Mouse (Mus musculus): ENCODE measurements around the gene Syn3. TPM values are rescaled to one million over a fixed set of nuclear protein-coding genes. Genes with fewer than 3 reads are reported as not detected.

Gene Syn3
- polyA plus RNA-seq, 1 experiment from 2014 or later = 44.1 TPM

- Histone ChIP-seq H3K36me3 (ENCODE audit: control insufficient read depth, insufficient read depth, low read length) (peaks cover 7% of the 10 kb centered on the region), H3K9me3 (ENCODE audit: control insufficient read depth, low read length) (no peaks in the 10 kb centered on the region), H3K4me2 (ENCODE audit: low read depth, low read length) (no peak overlapping the region), H3K27me3 (ENCODE audit: control insufficient read depth, insufficient read depth, low read length) (no peaks in the 10 kb centered on the region), H3K4me1 (ENCODE audit: control insufficient read depth, insufficient read depth, low read length) (no peaks in the 10 kb centered on the region), H3K9ac (replicated peaks; ENCODE audit: low read depth, low read length) (no peak overlapping the region), H3K27ac (ENCODE audit: low read depth, low read length) (no peak overlapping the region), H3K4me3 (ENCODE audit: low read depth, low read length) (no peak overlapping the region)
- WGBS = 70% methylated on average over 2 of the region's 2 CpGs
- ATAC-seq (ENCODE audit: low read depth) = no peak
These were observed 441.0 kb downstream of the Syn3 start for GRCm38 (mm10) chr10:86057712-86058111.

GRCm38 (mm10) chr10:86057286-86057685 is 441.4 kb downstream of the Syn3 start:
- Histone ChIP-seq H3K27me3 (ENCODE audit: control insufficient read depth, insufficient read depth, low read length) (no peaks in the 10 kb centered on the region), H3K4me2 (ENCODE audit: low read depth, low read length) (no peak overlapping the region), H3K9me3 (ENCODE audit: control insufficient read depth, low read length) (no peaks in the 10 kb centered on the region), H3K27ac (ENCODE audit: low read depth, low read length) (no peak overlapping the region), H3K4me1 (ENCODE audit: control insufficient read depth, insufficient read depth, low read length) (no peaks in the 10 kb centered on the region), H3K9ac (replicated peaks; ENCODE audit: low read depth, low read length) (no peak overlapping the region), H3K36me3 (ENCODE audit: control insufficient read depth, insufficient read depth, low read length) (peaks cover 7% of the 10 kb centered on the region), H3K4me3 (ENCODE audit: low read depth, low read length) (no peak overlapping the region)
- no peak for ATAC-seq (ENCODE audit: low read depth)
- 88% methylated on average over 11 of the region's 11 CpGs for WGBS

DNA sequence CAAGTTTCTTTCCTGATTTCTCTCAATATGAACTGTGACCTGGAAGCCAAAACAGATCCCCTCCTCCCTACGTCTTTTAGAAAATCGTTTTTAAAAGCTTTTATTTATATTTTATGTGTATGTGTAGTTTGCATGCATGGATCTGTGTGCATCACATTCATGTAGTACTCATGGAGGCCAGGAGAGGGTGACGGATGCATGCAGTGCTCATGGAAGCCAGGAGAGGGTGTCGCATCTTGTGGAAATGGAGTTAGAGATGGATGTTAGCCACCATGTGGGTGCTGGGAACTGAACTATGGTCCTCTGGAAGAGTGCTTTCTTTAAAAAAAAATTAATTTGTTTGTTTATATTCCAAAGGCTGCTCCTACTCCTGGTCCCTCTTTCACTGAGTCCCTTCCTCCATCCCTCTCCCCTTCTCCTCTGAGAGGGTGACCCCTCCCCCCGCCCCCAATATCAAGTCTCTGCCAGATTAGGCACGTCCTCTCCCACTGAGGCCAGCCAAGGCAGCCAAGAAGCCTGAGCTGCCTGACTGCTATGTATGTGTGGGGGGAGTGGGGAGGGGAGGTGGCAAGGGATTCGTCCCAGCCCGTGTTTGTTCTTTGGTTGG is 442.3 kb downstream of the Syn3 start:
- H3K27ac ChIP-seq (ENCODE audit: low read depth, low read length) = no peak overlapping the region
- H3K36me3 ChIP-seq (ENCODE audit: control insufficient read depth, insufficient read depth, low read length) = peaks cover 7% of the 10 kb centered on the region
- no peaks in the 10 kb centered on the region for H3K9me3 ChIP-seq (ENCODE audit: control insufficient read depth, low read length)
- H3K4me3 ChIP-seq (ENCODE audit: low read depth, low read length) = no peak overlapping the region
- no peak for ATAC-seq (ENCODE audit: low read depth)
- H3K9ac ChIP-seq (replicated peaks; ENCODE audit: low read depth, low read length) = no peak overlapping the region
- 88% methylated on average over 8 of the region's 8 CpGs for WGBS
- H3K4me1 ChIP-seq (ENCODE audit: control insufficient read depth, insufficient read depth, low read length) = no peaks in the 10 kb centered on the region
- no peaks in the 10 kb centered on the region for H3K27me3 ChIP-seq (ENCODE audit: control insufficient read depth, insufficient read depth, low read length)
- no peak overlapping the region for H3K4me2 ChIP-seq (ENCODE audit: low read depth, low read length)

- H3K4me2 ChIP-seq (ENCODE audit: low read depth, low read length) = no peak overlapping the region
- H3K9ac ChIP-seq (replicated peaks; ENCODE audit: low read depth, low read length) = no peak overlapping the region
- no peaks in the 10 kb centered on the region for H3K27me3 ChIP-seq (ENCODE audit: control insufficient read depth, insufficient read depth, low read length)
- peaks cover 7% of the 10 kb centered on the region for H3K36me3 ChIP-seq (ENCODE audit: control insufficient read depth, insufficient read depth, low read length)
- no peak overlapping the region for H3K27ac ChIP-seq (ENCODE audit: low read depth, low read length)
- H3K4me1 ChIP-seq (ENCODE audit: control insufficient read depth, insufficient read depth, low read length) = no peaks in the 10 kb centered on the region
- no peaks in the 10 kb centered on the region for H3K9me3 ChIP-seq (ENCODE audit: control insufficient read depth, low read length)
- no peak overlapping the region for H3K4me3 ChIP-seq (ENCODE audit: low read depth, low read length)
- no peak for ATAC-seq (ENCODE audit: low read depth)
- WGBS = 82% methylated on average over 10 of the region's 10 CpGs
These were observed 445.7 kb downstream of the Syn3 start for GRCm38 (mm10) chr10:86052818-86053522.

GRCm38 (mm10) chr10:86050522-86050921 is 448.2 kb downstream of the Syn3 start:
- 20% methylated on average over 2 of the region's 2 CpGs for WGBS
- H3K36me3 ChIP-seq (ENCODE audit: control insufficient read depth, insufficient read depth, low read length) = no peaks in the 10 kb centered on the region; the same call in 1 of the 2 replicates
- no peak overlapping the region for H3K27ac ChIP-seq (ENCODE audit: low read depth, low read length)
- no peaks in the 10 kb centered on the region for H3K27me3 ChIP-seq (ENCODE audit: control insufficient read depth, insufficient read depth, low read length)
- no peak overlapping the region for H3K4me3 ChIP-seq (ENCODE audit: low read depth, low read length)
- no peaks in the 10 kb centered on the region for H3K4me1 ChIP-seq (ENCODE audit: control insufficient read depth, insufficient read depth, low read length)
- H3K4me2 ChIP-seq (ENCODE audit: low read depth, low read length) = no peak overlapping the region
- ATAC-seq (ENCODE audit: low read depth) = no peak
- H3K9me3 ChIP-seq (ENCODE audit: control insufficient read depth, low read length) = no peaks in the 10 kb centered on the region
- H3K9ac ChIP-seq (replicated peaks; ENCODE audit: low read depth, low read length) = no peak overlapping the region

- ATAC-seq (ENCODE audit: low read depth) = no peak
- WGBS = 91% methylated on average over 9 of the region's 9 CpGs
- Histone ChIP-seq H3K9ac (replicated peaks; ENCODE audit: low read depth, low read length) (no peak overlapping the region), H3K4me3 (ENCODE audit: low read depth, low read length) (no peak overlapping the region), H3K4me2 (ENCODE audit: low read depth, low read length) (no peak overlapping the region), H3K27me3 (ENCODE audit: control insufficient read depth, insufficient read depth, low read length) (no peaks in the 10 kb centered on the region), H3K36me3 (ENCODE audit: control insufficient read depth, insufficient read depth, low read length) (no peaks in the 10 kb centered on the region), H3K9me3 (ENCODE audit: control insufficient read depth, low read length) (no peaks in the 10 kb centered on the region), H3K4me1 (ENCODE audit: control insufficient read depth, insufficient read depth, low read length) (no peaks in the 10 kb centered on the region), H3K27ac (ENCODE audit: low read depth, low read length) (no peak overlapping the region)
These were observed 450.9 kb downstream of the Syn3 start for GRCm38 (mm10) chr10:86047786-86048185.

DNA sequence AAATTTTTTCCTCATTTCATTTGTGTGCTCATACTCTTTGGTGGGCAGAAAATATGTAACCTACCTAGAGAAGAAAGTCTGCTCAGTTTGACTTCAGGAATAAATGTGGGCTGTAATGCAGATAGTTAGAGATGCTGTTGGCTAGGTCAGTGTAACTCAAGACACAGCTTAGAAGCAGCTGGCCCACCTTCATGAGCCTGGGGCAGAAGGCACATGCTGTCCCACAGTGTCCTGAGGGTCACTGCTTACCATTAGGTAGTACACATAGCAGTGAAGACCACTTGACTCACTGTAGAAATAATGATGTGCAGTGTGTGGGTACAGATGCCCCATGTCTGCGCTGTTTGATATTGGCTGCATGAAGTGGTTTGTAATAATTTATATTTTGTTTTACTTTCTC is 452.3 kb downstream of the Syn3 start:
- Histone ChIP-seq H3K4me2 (ENCODE audit: low read depth, low read length) (no peak overlapping the region), H3K27ac (ENCODE audit: low read depth, low read length) (no peak overlapping the region), H3K9me3 (ENCODE audit: control insufficient read depth, low read length) (no peaks in the 10 kb centered on the region), H3K36me3 (ENCODE audit: control insufficient read depth, insufficient read depth, low read length) (no peaks in the 10 kb centered on the region), H3K27me3 (ENCODE audit: control insufficient read depth, insufficient read depth, low read length) (no peaks in the 10 kb centered on the region), H3K4me1 (ENCODE audit: control insufficient read depth, insufficient read depth, low read length) (no peaks in the 10 kb centered on the region), H3K4me3 (ENCODE audit: low read depth, low read length) (no peak overlapping the region), H3K9ac (replicated peaks; ENCODE audit: low read depth, low read length) (no peak overlapping the region)
- 97% methylated on average over 1 of the region's 1 CpGs for WGBS
- no peak for ATAC-seq (ENCODE audit: low read depth)

- no peak overlapping the region for H3K27ac ChIP-seq (ENCODE audit: low read depth, low read length)
- H3K36me3 ChIP-seq (ENCODE audit: control insufficient read depth, insufficient read depth, low read length) = no peaks in the 10 kb centered on the region
- no peak overlapping the region for H3K9ac ChIP-seq (replicated peaks; ENCODE audit: low read depth, low read length)
- H3K4me1 ChIP-seq (ENCODE audit: control insufficient read depth, insufficient read depth, low read length) = no peaks in the 10 kb centered on the region
- H3K4me3 ChIP-seq (ENCODE audit: low read depth, low read length) = no peak overlapping the region
- H3K4me2 ChIP-seq (ENCODE audit: low read depth, low read length) = no peak overlapping the region
- no peaks in the 10 kb centered on the region for H3K27me3 ChIP-seq (ENCODE audit: control insufficient read depth, insufficient read depth, low read length)
- ATAC-seq (ENCODE audit: low read depth) = no peak
- WGBS = 87% methylated on average over 8 of the region's 8 CpGs
- H3K9me3 ChIP-seq (ENCODE audit: control insufficient read depth, low read length) = no peaks in the 10 kb centered on the region
These were observed 454.6 kb downstream of the Syn3 start for GRCm38 (mm10) chr10:86044066-86044465.

GRCm38 (mm10) chr10:86043651-86044050 is 455.0 kb downstream of the Syn3 start:
- no peak overlapping the region for H3K9ac ChIP-seq (replicated peaks; ENCODE audit: low read depth, low read length)
- no peak overlapping the region for H3K4me3 ChIP-seq (ENCODE audit: low read depth, low read length)
- H3K36me3 ChIP-seq (ENCODE audit: control insufficient read depth, insufficient read depth, low read length) = no peaks in the 10 kb centered on the region
- H3K4me2 ChIP-seq (ENCODE audit: low read depth, low read length) = no peak overlapping the region
- WGBS = 85% methylated on average over 4 of the region's 4 CpGs
- H3K27me3 ChIP-seq (ENCODE audit: control insufficient read depth, insufficient read depth, low read length) = no peaks in the 10 kb centered on the region
- H3K27ac ChIP-seq (ENCODE audit: low read depth, low read length) = no peak overlapping the region
- ATAC-seq (ENCODE audit: low read depth) = no peak
- no peaks in the 10 kb centered on the region for H3K4me1 ChIP-seq (ENCODE audit: control insufficient read depth, insufficient read depth, low read length)
- H3K9me3 ChIP-seq (ENCODE audit: control insufficient read depth, low read length) = no peaks in the 10 kb centered on the region
